Mouse (Mus musculus) forebrain, embryonic 11.5 days (tissue): ENCODE results near the gene Fhit. TPM values are rescaled to one million over a fixed set of nuclear protein-coding genes. Genes with fewer than 3 reads are reported as not detected.
A peak's percentile ranks its signal among the peaks of the same experiment; 100 is the strongest.

Experiments used
- ATAC-seq: fragments of 200-750 bp; cut with Nextera tagmentation; replicated peaks from 2 replicates; pipeline ENCODE4 v1.8.0; 2017; ENCODE audit warnings: moderate TSS enrichment; ENCODE audit not compliant: low FRiP score
- DNase-seq: peaks from one replicate; pipeline ENCODE4 v3.0.0-alpha.2; 2017; ENCODE audit warnings: low spot score
- H3K27ac ChIP-seq: fragments of 300-500 bp; sonication (generic); 2 replicates; pipeline ENCODE4 v1.5.1; 2014; ENCODE audit warnings: low read depth, low read length
- H3K27me3 ChIP-seq: fragments of 300-500 bp; sonication (generic); 2 replicates; pipeline ENCODE4 v1.6.1; 2014; ENCODE audit warnings: mild to moderate bottlenecking, low read length, mixed read lengths; ENCODE audit not compliant: control insufficient read depth, insufficient read depth
- H3K36me3 ChIP-seq: fragments of 300-500 bp; sonication (generic); 2 replicates; pipeline ENCODE4 v1.6.1; 2014; ENCODE audit warnings: mild to moderate bottlenecking, low read length, moderate library complexity, mixed read lengths; ENCODE audit not compliant: control insufficient read depth, insufficient read depth
- H3K4me1 ChIP-seq: fragments of 300-500 bp; sonication (generic); replicated peaks from 2 replicates; pipeline ENCODE4 v1.6.1; 2014; ENCODE audit warnings: low read length, mixed read lengths; ENCODE audit not compliant: control insufficient read depth, insufficient read depth
- H3K4me2 ChIP-seq: fragments of 300-500 bp; sonication (generic); 2 replicates; pipeline ENCODE4 v1.6.1; 2014; ENCODE audit warnings: low read depth, mild to moderate bottlenecking, low read length, moderate library complexity, mixed read lengths; ENCODE audit not compliant: severe bottlenecking
- H3K4me3 ChIP-seq: fragments of 300-500 bp; sonication (generic); 2 replicates; pipeline ENCODE4 v1.5.1; 2014; ENCODE audit warnings: low read depth, low read length
- H3K9ac ChIP-seq: fragments of 300-500 bp; sonication (generic); 2 replicates; pipeline ENCODE4 v1.6.1; 2014; ENCODE audit warnings: low read length
- H3K9me3 ChIP-seq: fragments of 300-500 bp; sonication (generic); 2 replicates; pipeline ENCODE4 v1.6.1; 2016; ENCODE audit warnings: low read length, mixed read lengths; ENCODE audit not compliant: control insufficient read depth
- WGBS: fragments of 180-500 bp; shearing (Covaris S2); extraction: QIAGEN DNeasy Blood & Tissue Kit; methylation state at CpG from one replicate; pipeline ENCODE4 v1.1.7; 2014; 5-methylcytosine and 5-hydroxymethylcytosine counted together
- polyA plus RNA-seq: library from polyadenylated mRNA; unstranded; fragments of >200 nt; fragmentation: Nextera tagmentation; extraction: Ambion mirVana; gene quantifications from 2 replicates; pipeline ENCODE4 v1.2.1, GENCODE M21; 2014

Fhit gene
- polyA plus RNA-seq, 1 experiment from 2014 or later, result 2.2 TPM

- H3K4me1 ChIP-seq, result no peaks in the 10 kb centered on the region
- no peak overlapping the region for H3K4me2 ChIP-seq
- DNase-seq (no peak), ATAC-seq (no peak)
- 60% methylated on average over 1 of the region's 1 CpGs for WGBS
- no peak overlapping the region for H3K27ac ChIP-seq
- no peaks in the 10 kb centered on the region for H3K27me3 ChIP-seq
- H3K4me3 ChIP-seq, result no peak overlapping the region
- no peak overlapping the region for H3K9ac ChIP-seq
- no peaks in the 10 kb centered on the region for H3K9me3 ChIP-seq
- no peaks in the 10 kb centered on the region for H3K36me3 ChIP-seq
Measured at GRCm38 (mm10) chr14:10301497-10301896, 860.3 kb downstream of the Fhit start.

GRCm38 (mm10) chr14:10300914-10301313 is 860.9 kb downstream of the Fhit start:
- Histone ChIP-seq H3K36me3 (no peaks in the 10 kb centered on the region), H3K9ac (no peak overlapping the region), H3K4me1 (no peaks in the 10 kb centered on the region), H3K27ac (no peak overlapping the region), H3K9me3 (no peaks in the 10 kb centered on the region), H3K4me2 (no peak overlapping the region), H3K27me3 (no peaks in the 10 kb centered on the region), H3K4me3 (no peak overlapping the region)
- ATAC-seq (no peak), DNase-seq (no peak)
- WGBS, result 70% methylated on average over 3 of the region's 3 CpGs

- no peaks in the 10 kb centered on the region for H3K4me1 ChIP-seq
- H3K27me3 ChIP-seq, result no peaks in the 10 kb centered on the region
- WGBS, result 63% methylated on average over 2 of the region's 2 CpGs
- H3K4me3 ChIP-seq, result no peak overlapping the region
- H3K36me3 ChIP-seq, result no peaks in the 10 kb centered on the region
- DNase-seq (no peak), ATAC-seq (no peak)
- no peak overlapping the region for H3K4me2 ChIP-seq
- H3K9me3 ChIP-seq, result no peaks in the 10 kb centered on the region
- H3K9ac ChIP-seq, result no peak overlapping the region
- no peak overlapping the region for H3K27ac ChIP-seq
Measured at GRCm38 (mm10) chr14:10299030-10299429, 862.8 kb downstream of the Fhit start.

GRCm38 (mm10) chr14:10289043-10289442 is 872.8 kb downstream of the Fhit start:
- no peak for ATAC-seq
- Histone ChIP-seq H3K9ac (no peak overlapping the region), H3K36me3 (no peaks in the 10 kb centered on the region), H3K9me3 (no peaks in the 10 kb centered on the region), H3K4me3 (no peak overlapping the region), H3K27ac (no peak overlapping the region), H3K4me1 (no peaks in the 10 kb centered on the region), H3K27me3 (no peaks in the 10 kb centered on the region), H3K4me2 (no peak overlapping the region)
- no peak for DNase-seq
- WGBS, result 88% methylated on average over 5 of the region's 5 CpGs

- Histone ChIP-seq H3K4me2 (no peak overlapping the region), H3K36me3 (no peaks in the 10 kb centered on the region), H3K27ac (no peak overlapping the region), H3K4me1 (no peaks in the 10 kb centered on the region), H3K4me3 (no peak overlapping the region), H3K27me3 (no peaks in the 10 kb centered on the region), H3K9ac (no peak overlapping the region), H3K9me3 (no peaks in the 10 kb centered on the region)
- 41% methylated on average over 6 of the region's 6 CpGs for WGBS
- DNase-seq (no peak), ATAC-seq (peak; percentile 73; the same call in 1 of the 2 replicates)
Measured at GRCm38 (mm10) chr14:10286027-10286426, 875.8 kb downstream of the Fhit start.

GRCm38 (mm10) chr14:10228708-10229107 is 933.1 kb downstream of the Fhit start:
- H3K36me3 ChIP-seq, result no peaks in the 10 kb centered on the region
- no peak overlapping the region for H3K27ac ChIP-seq
- no peak for DNase-seq
- H3K9me3 ChIP-seq, result no peaks in the 10 kb centered on the region
- no peaks in the 10 kb centered on the region for H3K27me3 ChIP-seq
- no peak overlapping the region for H3K4me3 ChIP-seq
- no peaks in the 10 kb centered on the region for H3K4me1 ChIP-seq
- WGBS, result 82% methylated on average over 5 of the region's 5 CpGs
- no peak overlapping the region for H3K9ac ChIP-seq
- no peak for ATAC-seq
- no peak overlapping the region for H3K4me2 ChIP-seq

- ATAC-seq (no peak), DNase-seq (no peak)
- Histone ChIP-seq H3K27me3 (no peaks in the 10 kb centered on the region), H3K9ac (no peak overlapping the region), H3K4me1 (no peaks in the 10 kb centered on the region), H3K9me3 (no peaks in the 10 kb centered on the region), H3K27ac (no peak overlapping the region), H3K4me2 (no peak overlapping the region), H3K36me3 (no peaks in the 10 kb centered on the region), H3K4me3 (no peak overlapping the region)
- 90% methylated on average over 2 of the region's 2 CpGs for WGBS
Measured at GRCm38 (mm10) chr14:10221847-10222246, 940.0 kb downstream of the Fhit start.

GRCm38 (mm10) chr14:10213216-10213615 is 948.6 kb downstream of the Fhit start:
- Histone ChIP-seq H3K4me1 (no peaks in the 10 kb centered on the region), H3K27ac (no peak overlapping the region), H3K27me3 (no peaks in the 10 kb centered on the region), H3K9me3 (no peaks in the 10 kb centered on the region), H3K9ac (no peak overlapping the region), H3K36me3 (no peaks in the 10 kb centered on the region), H3K4me3 (no peak overlapping the region), H3K4me2 (no peak overlapping the region)
- no peak for ATAC-seq
- WGBS, result 78% methylated on average over 4 of the region's 4 CpGs
- no peak for DNase-seq

- DNase-seq, result no peak
- Histone ChIP-seq H3K4me2 (no peak overlapping the region), H3K4me3 (no peak overlapping the region), H3K4me1 (no peaks in the 10 kb centered on the region), H3K27ac (no peak overlapping the region), H3K36me3 (no peaks in the 10 kb centered on the region), H3K9ac (no peak overlapping the region), H3K9me3 (no peaks in the 10 kb centered on the region), H3K27me3 (no peaks in the 10 kb centered on the region)
- no peak for ATAC-seq
- WGBS, result 70% methylated on average over 5 of the region's 5 CpGs
Measured at GRCm38 (mm10) chr14:10211184-10211583, 950.7 kb downstream of the Fhit start.
